Mouse (Mus musculus): ENCODE measurements at regions not wholly inside any gene's neighbourhood (a gene's known extent, or its start where the extent isn't known, plus 50 kb on each side); places are given as distances from the start of the nearest gene placed in this dataset.

DNA sequence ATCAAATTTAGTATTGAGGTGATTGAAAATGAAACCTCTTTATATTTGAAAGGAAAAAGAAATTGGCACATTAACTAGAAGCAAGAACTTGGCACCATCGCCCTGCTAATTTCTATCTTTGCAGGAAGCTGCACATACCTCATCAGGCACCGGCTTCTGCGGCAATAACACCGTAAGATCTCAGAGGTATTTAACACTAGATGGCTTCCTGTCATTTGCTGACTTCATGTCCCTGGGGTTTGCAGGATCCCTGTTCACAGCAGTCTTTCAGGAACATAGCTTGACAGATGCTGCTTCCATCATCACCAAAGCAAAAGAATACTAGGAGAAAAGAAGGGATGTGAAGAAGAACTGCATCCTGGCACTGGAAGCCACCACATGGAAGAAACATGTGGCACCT is 60.2 kb upstream of the Spry2 start:
- no peak for TF ChIP-seq HCFC1 (IDR thresholded peaks at IDR 0.05; ENCODE audit: borderline replicate concordance, insufficient read depth, low read length)
- TF ChIP-seq CHD2 (IDR thresholded peaks at IDR 0.05; ENCODE audit: low read depth, low read length): no peak
- TF ChIP-seq ZC3H11A (IDR thresholded peaks at IDR 0.05; ENCODE audit: borderline replicate concordance, low read depth, low read length): no peak
